Mouse (Mus musculus) cerebellum, postnatal 25 days (tissue): ENCODE measurements at regions not wholly inside any gene's neighbourhood (a gene's known extent, or its start where the extent isn't known, plus 50 kb on each side); places are given as distances from the start of the nearest gene placed in this dataset.

Source experiments
- DNase-seq, 2 experiments: peaks; one replicate each; pipeline ENCODE4 v3.0.0; 2021; ENCODE audit warnings: mixed read lengths in 2 of 2

DNA sequence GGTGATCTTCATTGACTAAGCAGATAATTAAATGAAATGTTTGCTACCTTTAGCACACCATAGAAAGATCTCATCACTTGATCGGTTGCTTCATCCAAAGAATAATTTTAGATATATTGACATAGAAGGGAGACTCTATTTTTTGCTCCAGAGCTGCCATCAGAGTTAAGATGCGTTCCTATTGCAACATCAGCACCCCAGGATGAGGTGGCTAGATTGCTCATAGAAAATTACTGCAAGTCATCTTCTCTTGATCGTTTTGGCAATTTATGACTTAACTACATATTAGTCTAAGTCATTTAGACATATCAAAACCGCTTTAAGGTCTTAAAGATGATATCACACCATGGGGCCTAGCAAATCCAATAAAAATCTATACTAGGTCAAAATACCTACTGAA is 778.0 kb upstream of the Celf2 start:
- DNase-seq, result no peak

DNA sequence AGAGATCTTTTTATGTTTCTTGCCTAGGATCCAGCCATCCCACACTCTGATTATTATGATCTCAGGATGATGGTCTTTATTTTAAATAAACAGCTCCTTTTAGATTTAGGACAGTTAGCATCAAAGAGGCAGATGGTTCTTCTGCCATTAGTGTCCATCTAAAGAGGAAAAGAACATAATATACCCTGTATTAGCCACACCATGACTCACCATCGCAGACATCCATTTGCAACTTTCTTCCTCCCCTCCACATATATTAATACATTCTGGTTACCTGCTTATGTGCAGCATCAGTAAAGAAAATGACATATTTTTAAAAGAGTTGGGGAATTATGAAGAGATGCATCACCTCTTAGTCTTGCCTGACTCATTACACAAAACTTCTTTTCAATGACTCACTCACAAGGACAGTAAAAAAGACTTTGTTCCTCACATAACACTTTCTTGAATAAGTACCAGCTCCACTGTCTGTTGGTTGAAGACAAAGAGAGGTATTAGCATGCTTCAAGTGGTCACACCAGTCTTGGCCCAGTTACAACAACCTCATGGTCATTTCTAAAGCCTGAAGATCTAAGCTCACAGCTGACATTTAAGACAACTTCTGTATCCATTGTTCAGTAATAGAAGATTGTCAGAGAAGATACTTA is 766.9 kb upstream of the Celf2 start:
- DNase-seq, result no peak
